Mouse (Mus musculus): ENCODE results near the gene Gm20696. TPM values are rescaled to one million over a fixed set of nuclear protein-coding genes. Genes with fewer than 3 reads are reported as not detected.

Gm20696 gene
- polyA plus RNA-seq, 1 experiment: 2.8 TPM

DNA sequence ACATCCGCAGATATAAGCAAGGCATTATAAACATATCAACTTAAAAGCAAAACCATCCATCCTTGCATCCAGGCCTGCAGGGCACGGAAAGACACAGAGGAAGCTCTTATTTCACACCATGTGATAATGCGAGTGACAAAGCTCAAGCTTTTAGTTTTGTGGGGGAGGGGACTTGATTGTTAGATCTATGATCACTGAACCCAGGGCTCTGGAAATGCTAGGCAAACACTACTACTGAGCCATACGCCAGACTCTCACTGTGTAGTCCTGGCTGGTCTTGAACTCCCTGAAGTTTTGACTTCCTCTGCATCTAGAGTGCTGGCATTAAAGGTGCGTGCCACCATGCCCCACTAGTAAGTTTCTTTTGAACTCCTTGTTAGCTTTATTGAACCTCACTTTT, 408.3 kb downstream of the Gm20696 start:
- H3K4me1 ChIP-seq (ENCODE audit: control insufficient read depth, insufficient read depth, low read length): peaks cover 2% of the 10 kb centered on the region; the same call in 1 of the 2 replicates
- H3K27me3 ChIP-seq (ENCODE audit: control insufficient read depth, insufficient read depth, low read length): no peaks in the 10 kb centered on the region
- WGBS: 86% methylated on average over 5 of the region's 5 CpGs
- H3K4me3 ChIP-seq (replicated peaks; ENCODE audit: insufficient read depth, low read depth, low read length): no peak overlapping the region
- no peak overlapping the region for H3K27ac ChIP-seq (ENCODE audit: insufficient read depth, low read length)
- TF ChIP-seq POLR2A (IDR thresholded peaks at IDR 0.05; ENCODE audit: borderline replicate concordance, insufficient read depth, low read length): no peak
- no peak for TF ChIP-seq CTCF (IDR thresholded peaks at IDR 0.05; ENCODE audit: borderline replicate concordance, insufficient read depth, low read depth, low read length)
- no peak for DNase-seq

DNA sequence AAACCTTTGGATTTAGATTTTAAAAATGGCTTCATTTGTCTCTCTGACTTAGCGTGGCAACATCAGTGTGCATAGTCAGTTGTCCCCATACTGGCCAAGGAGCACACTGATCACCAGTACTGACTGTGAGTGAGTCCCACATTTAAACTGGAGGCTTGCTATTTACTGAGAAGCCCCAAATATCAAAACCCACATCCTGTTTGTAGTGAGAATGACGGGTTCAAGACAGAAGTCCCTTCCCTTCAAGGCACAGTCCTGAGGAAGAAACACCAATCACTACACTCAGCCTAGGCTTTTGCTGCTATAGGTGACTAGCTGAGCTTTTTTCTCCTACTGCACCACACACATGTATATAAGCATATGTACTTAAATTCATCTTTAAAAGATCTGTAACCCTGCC, 408.9 kb downstream of the Gm20696 start:
- H3K4me3 ChIP-seq (replicated peaks; ENCODE audit: insufficient read depth, low read depth, low read length): no peak overlapping the region
- no peaks in the 10 kb centered on the region for H3K27me3 ChIP-seq (ENCODE audit: control insufficient read depth, insufficient read depth, low read length)
- H3K4me1 ChIP-seq (ENCODE audit: control insufficient read depth, insufficient read depth, low read length): peaks cover 2% of the 10 kb centered on the region; the same call in 1 of the 2 replicates
- TF ChIP-seq CTCF (IDR thresholded peaks at IDR 0.05; ENCODE audit: borderline replicate concordance, insufficient read depth, low read depth, low read length) (no peak), POLR2A (IDR thresholded peaks at IDR 0.05; ENCODE audit: borderline replicate concordance, insufficient read depth, low read length) (no peak)
- DNase-seq: no peak
- H3K27ac ChIP-seq (ENCODE audit: insufficient read depth, low read length): no peak overlapping the region
- WGBS: 92% methylated on average over 2 of the region's 2 CpGs

DNA sequence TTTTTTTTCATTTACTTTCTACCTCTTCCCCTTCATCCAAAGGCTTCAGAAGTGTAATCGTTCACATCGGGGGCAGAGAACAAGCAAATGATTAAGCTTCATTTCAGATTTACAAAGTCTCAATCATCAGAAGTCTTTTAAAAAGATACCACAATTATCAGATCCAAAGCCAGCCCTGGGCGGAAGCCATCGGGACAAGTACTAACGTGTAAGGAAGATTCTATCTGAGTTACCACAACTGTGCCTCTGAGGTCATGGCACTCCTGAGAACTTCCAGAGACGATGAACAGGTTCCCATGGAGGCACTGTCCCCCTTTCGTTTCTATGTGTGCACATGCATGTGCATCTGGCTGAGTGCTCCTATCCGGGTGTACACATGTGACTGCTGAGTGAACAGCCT, 413.3 kb downstream of the Gm20696 start:
- peaks cover 2% of the 10 kb centered on the region; the same call in 1 of the 2 replicates for H3K4me1 ChIP-seq (ENCODE audit: control insufficient read depth, insufficient read depth, low read length)
- DNase-seq: no peak
- 91% methylated on average over 8 of the region's 8 CpGs for WGBS
- H3K4me3 ChIP-seq (replicated peaks; ENCODE audit: insufficient read depth, low read depth, low read length): no peak overlapping the region
- no peaks in the 10 kb centered on the region for H3K27me3 ChIP-seq (ENCODE audit: control insufficient read depth, insufficient read depth, low read length)
- TF ChIP-seq POLR2A (IDR thresholded peaks at IDR 0.05; ENCODE audit: borderline replicate concordance, insufficient read depth, low read length): no peak
- H3K27ac ChIP-seq (ENCODE audit: insufficient read depth, low read length): no peak overlapping the region

GRCm38 (mm10) chr6:99252816-99253215, 413.8 kb downstream of the Gm20696 start:
- TF ChIP-seq POLR2A (IDR thresholded peaks at IDR 0.05; ENCODE audit: borderline replicate concordance, insufficient read depth, low read length) (no peak), CTCF (IDR thresholded peaks at IDR 0.05; ENCODE audit: borderline replicate concordance, insufficient read depth, low read depth, low read length) (no peak)
- 47% methylated on average over 5 of the region's 5 CpGs for WGBS
- Histone ChIP-seq H3K27me3 (ENCODE audit: control insufficient read depth, insufficient read depth, low read length) (no peaks in the 10 kb centered on the region), H3K4me1 (ENCODE audit: control insufficient read depth, insufficient read depth, low read length) (peaks cover 2% of the 10 kb centered on the region; the same call in 1 of the 2 replicates), H3K4me3 (replicated peaks; ENCODE audit: insufficient read depth, low read depth, low read length) (no peak overlapping the region), H3K27ac (ENCODE audit: insufficient read depth, low read length) (no peak overlapping the region)
- no peak for DNase-seq

DNA sequence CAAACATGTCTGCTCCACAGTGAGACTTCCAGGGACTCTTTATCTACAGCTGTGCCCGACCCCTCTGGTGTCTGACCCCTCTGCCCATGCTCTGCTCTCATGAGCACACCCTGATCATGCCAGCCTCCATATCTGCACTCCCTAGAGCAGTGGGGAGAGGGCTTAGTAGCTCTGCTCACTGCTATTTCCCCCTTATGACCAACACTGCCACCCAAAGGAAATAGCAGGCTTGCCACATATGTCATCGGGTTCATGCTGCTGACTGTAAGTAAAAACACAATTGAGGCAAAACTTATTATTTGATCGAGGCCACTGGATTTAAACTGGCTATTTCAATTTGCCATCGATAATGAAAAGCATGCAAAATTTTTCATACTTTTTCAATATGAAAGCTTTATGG, 414.7 kb downstream of the Gm20696 start:
- Histone ChIP-seq H3K4me3 (replicated peaks; ENCODE audit: insufficient read depth, low read depth, low read length) (no peak overlapping the region), H3K27ac (ENCODE audit: insufficient read depth, low read length) (no peak overlapping the region), H3K4me1 (ENCODE audit: control insufficient read depth, insufficient read depth, low read length) (peaks cover 2% of the 10 kb centered on the region; the same call in 1 of the 2 replicates), H3K27me3 (ENCODE audit: control insufficient read depth, insufficient read depth, low read length) (no peaks in the 10 kb centered on the region)
- TF ChIP-seq POLR2A (IDR thresholded peaks at IDR 0.05; ENCODE audit: borderline replicate concordance, insufficient read depth, low read length): no peak
- TF ChIP-seq CTCF (IDR thresholded peaks at IDR 0.05; ENCODE audit: borderline replicate concordance, insufficient read depth, low read depth, low read length): no peak
- WGBS: 96% methylated on average over 4 of the region's 4 CpGs
- no peak for DNase-seq

GRCm38 (mm10) chr6:99251222-99251621, 415.4 kb downstream of the Gm20696 start:
- 82% methylated on average over 3 of the region's 3 CpGs for WGBS
- H3K4me1 ChIP-seq (ENCODE audit: control insufficient read depth, insufficient read depth, low read length): peaks cover 2% of the 10 kb centered on the region; the same call in 1 of the 2 replicates
- no peak for TF ChIP-seq CTCF (IDR thresholded peaks at IDR 0.05; ENCODE audit: borderline replicate concordance, insufficient read depth, low read depth, low read length)
- TF ChIP-seq POLR2A (IDR thresholded peaks at IDR 0.05; ENCODE audit: borderline replicate concordance, insufficient read depth, low read length): no peak
- no peak overlapping the region for H3K27ac ChIP-seq (ENCODE audit: insufficient read depth, low read length)
- no peak for DNase-seq
- no peaks in the 10 kb centered on the region for H3K27me3 ChIP-seq (ENCODE audit: control insufficient read depth, insufficient read depth, low read length)
- no peak overlapping the region for H3K4me3 ChIP-seq (replicated peaks; ENCODE audit: insufficient read depth, low read depth, low read length)

GRCm38 (mm10) chr6:99249496-99250030, 417.0 kb downstream of the Gm20696 start:
- TF ChIP-seq CTCF (IDR thresholded peaks at IDR 0.05; ENCODE audit: borderline replicate concordance, insufficient read depth, low read depth, low read length) (no peak), POLR2A (IDR thresholded peaks at IDR 0.05; ENCODE audit: borderline replicate concordance, insufficient read depth, low read length) (no peak)
- 83% methylated on average over 5 of the region's 5 CpGs for WGBS
- Histone ChIP-seq H3K27ac (ENCODE audit: insufficient read depth, low read length) (no peak overlapping the region), H3K4me1 (ENCODE audit: control insufficient read depth, insufficient read depth, low read length) (peaks cover 2% of the 10 kb centered on the region; the same call in 1 of the 2 replicates), H3K27me3 (ENCODE audit: control insufficient read depth, insufficient read depth, low read length) (no peaks in the 10 kb centered on the region), H3K4me3 (replicated peaks; ENCODE audit: insufficient read depth, low read depth, low read length) (no peak overlapping the region)
- no peak for DNase-seq

DNA sequence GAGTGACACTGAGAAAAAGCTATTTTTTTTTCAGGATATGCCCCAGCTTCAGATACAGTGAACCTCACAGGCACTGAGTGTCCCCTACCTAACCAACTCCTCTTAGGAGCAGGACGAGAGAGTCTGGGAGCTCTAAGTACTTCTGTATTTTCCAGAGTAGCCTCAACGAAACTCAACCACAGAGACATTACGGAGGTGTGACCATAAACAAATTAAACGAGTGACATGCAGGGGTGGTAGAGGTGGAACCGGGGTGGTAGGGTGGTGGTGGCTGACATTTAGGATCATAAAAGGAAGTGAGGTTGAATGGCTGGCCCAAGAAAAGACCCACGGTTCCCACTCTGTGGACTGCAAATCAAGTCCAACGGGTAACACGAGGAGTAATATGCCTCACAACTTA, 418.2 kb downstream of the Gm20696 start:
- 92% methylated on average over 8 of the region's 8 CpGs for WGBS
- Histone ChIP-seq H3K4me3 (replicated peaks; ENCODE audit: insufficient read depth, low read depth, low read length) (no peak overlapping the region), H3K27me3 (ENCODE audit: control insufficient read depth, insufficient read depth, low read length) (no peaks in the 10 kb centered on the region), H3K4me1 (ENCODE audit: control insufficient read depth, insufficient read depth, low read length) (peaks cover under 1% of the 10 kb centered on the region; the same call in 1 of the 2 replicates), H3K27ac (ENCODE audit: insufficient read depth, low read length) (no peak overlapping the region)
- TF ChIP-seq CTCF (IDR thresholded peaks at IDR 0.05; ENCODE audit: borderline replicate concordance, insufficient read depth, low read depth, low read length): no peak
- no peak for TF ChIP-seq POLR2A (IDR thresholded peaks at IDR 0.05; ENCODE audit: borderline replicate concordance, insufficient read depth, low read length)
- DNase-seq: no peak

Measured in cerebellum, adult 2 months (tissue).